Mouse (Mus musculus): Measurements from ENCODE around the gene CK137956.

Gene CK137956

GRCm38 (mm10) chr4:127913551-127913950, 57.2 kb downstream of the CK137956 start:
- no peak for DNase-seq (ENCODE audit: low spot score)

- DNase-seq (ENCODE audit: low spot score): no peak
These were observed 63.6 kb downstream of the CK137956 start for GRCm38 (mm10) chr4:127907151-127907550.

GRCm38 (mm10) chr4:127903954-127904353, 66.8 kb downstream of the CK137956 start:
- no peak for DNase-seq (ENCODE audit: low spot score)

DNA sequence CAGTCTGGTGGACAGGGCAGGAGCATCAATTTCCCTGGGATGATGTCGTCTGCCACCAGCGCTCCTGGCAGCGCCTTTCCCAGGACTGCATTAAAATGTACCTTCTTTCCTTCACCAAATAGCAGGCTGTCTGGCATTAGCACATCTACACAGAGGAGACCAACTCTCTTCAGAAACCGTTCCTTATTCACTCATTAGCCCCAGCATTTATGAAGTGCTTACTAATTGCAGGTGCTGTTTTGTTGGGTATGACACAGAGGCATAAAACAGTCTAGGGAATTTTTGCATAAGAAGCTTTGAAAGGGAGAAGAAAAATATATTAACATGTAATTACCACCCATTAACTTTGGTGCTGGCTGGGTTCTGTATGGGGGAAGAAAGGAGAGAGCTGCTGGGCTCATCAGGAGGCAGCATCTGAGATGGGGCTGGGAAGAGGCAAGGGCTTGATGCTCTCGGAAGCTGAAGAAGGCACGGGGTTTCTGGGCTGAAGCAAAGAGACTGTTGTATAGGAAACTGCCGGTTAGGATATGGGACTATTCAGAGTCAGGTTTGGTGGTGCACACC, 69.8 kb downstream of the CK137956 start:
- DNase-seq (ENCODE audit: low spot score): no peak

- no peak for DNase-seq (ENCODE audit: low spot score)
These were observed 81.7 kb downstream of the CK137956 start for GRCm38 (mm10) chr4:127889071-127889470.

DNA sequence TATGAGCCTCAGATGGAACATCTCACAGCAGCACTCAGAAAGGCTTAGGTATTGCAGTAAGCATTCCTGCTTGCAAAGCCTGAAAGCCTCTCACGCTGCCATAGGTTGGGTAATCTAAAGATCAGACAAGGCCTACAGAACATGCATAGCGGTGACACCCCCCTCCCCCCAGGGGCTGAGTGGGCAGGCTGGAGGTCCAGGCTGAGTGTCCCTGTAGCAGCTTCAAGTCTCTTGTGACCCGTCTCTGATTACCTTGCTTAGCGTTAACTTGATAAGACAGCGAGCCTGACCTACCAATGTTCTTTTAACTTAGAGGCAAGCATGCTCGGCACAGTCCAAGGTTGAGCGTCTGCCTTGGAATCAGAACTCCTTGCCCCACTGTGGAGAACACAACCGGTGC, 91.8 kb downstream of the CK137956 start:
- no peak for DNase-seq (ENCODE audit: low spot score)

Data from layer of hippocampus, adult 9-10 months (tissue).